Mouse (Mus musculus): ENCODE results near the gene Icos.

GRCm38 (mm10) chr1:60953686-60954085 lies 24.0 kb upstream of the Icos start:
- TF ChIP-seq MAX (IDR thresholded peaks at IDR 0.05) (no peak), CTCF (IDR thresholded peaks at IDR 0.05; ENCODE audit: control insufficient read depth, insufficient read depth, insufficient read length) (no peak), CEBPB (IDR thresholded peaks at IDR 0.05; ENCODE audit: low read depth) (no peak), MYOD1 (IDR thresholded peaks at IDR 0.05; ENCODE audit: control insufficient read depth, insufficient read length, low read depth) (no peak), USF1 (IDR thresholded peaks at IDR 0.05; ENCODE audit: low read depth) (no peak), FOSL1 (IDR thresholded peaks at IDR 0.05; ENCODE audit: insufficient read depth, low read length, poor library complexity, severe bottlenecking) (no peak)

Data from C2C12 (cell line).